Mouse (Mus musculus) neural tube, embryonic 10.5 days (tissue): Measurements from ENCODE around the gene Pla2g4e.
A peak's percentile ranks its signal among the peaks of the same experiment; 100 is the strongest.

Experiments
- DNase-seq: peaks from one replicate; pipeline ENCODE4 v3.0.0-alpha.2; 2017; ENCODE audit warnings: low spot score; ENCODE audit errors: extremely low spot score

Gene Pla2g4e

DNA sequence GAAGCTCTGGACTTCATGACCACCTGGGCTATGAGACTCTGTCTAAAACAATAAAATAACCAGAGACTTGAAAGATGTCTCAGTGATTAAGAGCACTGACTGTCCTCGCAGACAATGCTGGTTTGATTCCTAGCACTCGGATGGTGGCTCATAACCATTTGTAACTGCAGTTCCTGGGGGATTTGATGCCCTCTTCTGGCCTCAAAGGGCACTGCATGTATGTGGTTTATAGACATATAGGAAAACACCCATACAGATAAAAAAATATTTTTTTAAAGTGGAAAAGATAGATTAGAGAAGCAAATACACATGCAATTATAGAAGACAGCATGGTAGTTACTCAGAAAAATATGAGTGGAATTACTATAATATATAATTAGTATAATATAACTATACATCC, 87.5 kb downstream of the Pla2g4e start:
- no peak for DNase-seq

DNA sequence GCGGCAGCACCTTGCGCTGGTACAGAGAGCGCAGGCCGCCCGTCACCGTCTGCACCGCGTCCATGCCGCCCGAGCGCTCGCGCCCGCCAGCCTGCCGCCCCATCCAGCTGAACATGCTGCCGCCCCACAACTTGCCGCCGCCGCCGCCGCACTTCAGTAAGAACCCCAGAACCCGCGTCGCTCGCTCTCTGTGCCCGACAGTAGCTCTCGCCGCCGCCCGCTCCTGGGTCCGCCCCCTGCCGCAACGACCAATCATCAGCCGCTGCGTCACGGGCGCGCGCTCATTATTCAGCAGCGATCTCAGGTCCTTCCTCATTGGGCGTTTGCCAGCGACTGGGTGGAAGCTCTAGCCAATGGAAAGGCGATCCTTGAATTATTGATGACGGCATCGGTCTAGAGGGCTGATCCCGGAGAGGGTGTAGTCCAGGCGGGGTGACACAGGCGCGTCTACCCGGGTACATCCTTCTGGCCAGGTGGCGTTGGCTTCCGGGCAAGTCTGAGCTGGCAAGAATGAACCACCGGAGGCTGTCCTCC, 90.7 kb downstream of the Pla2g4e start, which contains the start of gene Ehd4:
TSS of gene Ehd4 (minus strand) at position 246 of the 534 bp plus-strand sequence.
- peak; percentile 95 for DNase-seq

DNA sequence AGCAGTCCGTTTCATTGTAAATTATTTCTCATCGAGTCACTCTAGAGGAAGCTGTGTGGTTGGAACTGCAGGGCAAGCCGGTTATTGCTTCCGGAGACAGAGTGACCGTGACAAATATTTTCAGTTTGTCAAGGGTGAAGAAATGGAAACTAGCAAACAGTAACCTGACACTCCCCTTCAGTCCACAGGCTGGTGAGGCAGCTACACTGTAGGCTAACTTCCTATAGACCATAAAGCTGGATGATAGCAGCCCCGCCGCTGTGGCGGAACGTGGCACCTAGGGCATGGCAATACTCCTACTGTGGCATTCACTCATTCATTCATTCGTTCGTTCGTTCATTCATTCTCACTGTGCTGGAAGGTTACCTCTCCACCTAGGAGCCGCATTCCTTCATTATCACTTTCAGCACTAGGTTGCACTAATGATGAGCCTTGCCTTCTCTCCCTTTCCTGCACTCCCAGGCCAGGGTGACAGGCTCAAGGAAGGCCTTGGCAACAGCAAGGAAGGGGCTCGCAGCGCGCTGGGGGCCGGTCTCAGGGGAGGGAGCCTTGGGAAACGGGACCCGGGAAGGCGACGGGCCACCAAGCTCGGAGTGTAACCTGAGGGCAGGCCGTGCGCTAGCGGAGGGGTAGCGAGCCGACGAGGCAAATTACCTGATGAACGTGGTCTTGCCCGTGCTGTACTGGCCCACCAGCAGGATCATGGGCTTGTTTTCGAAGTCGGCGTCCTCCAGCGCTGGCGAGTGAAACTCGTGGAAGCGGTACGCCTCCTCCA, 91.4 kb downstream of the Pla2g4e start:
- no peak for DNase-seq

- no peak for DNase-seq
Measured at GRCm38 (mm10) chr2:120150571-120150970, 94.6 kb downstream of the Pla2g4e start.

GRCm38 (mm10) chr2:120149634-120150033, 95.5 kb downstream of the Pla2g4e start:
- no peak for DNase-seq

- DNase-seq: no peak
Measured at GRCm38 (mm10) chr2:120147999-120148398, 97.1 kb downstream of the Pla2g4e start.

DNA sequence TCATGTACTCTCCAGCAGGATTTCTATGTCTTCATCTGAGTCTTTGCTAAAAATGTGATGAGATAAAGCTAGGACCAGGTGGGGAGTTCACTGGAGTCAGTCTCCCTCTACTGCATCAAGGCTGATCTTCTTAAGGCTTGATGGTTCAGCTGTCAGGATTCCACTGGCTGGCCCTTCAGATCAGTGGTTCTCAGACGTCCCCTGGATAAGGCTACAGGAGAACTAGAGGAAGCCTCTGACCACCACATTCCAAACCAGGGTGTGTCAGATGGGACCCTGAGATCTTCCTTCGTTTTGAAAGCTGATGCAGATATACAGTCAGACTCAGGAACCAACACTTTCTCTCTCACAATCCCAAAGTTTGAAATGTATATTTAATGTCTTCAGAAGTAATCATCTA, 97.8 kb downstream of the Pla2g4e start:
- DNase-seq: no peak

GRCm38 (mm10) chr2:120146543-120146942, 98.6 kb downstream of the Pla2g4e start:
- DNase-seq: no peak

- no peak for DNase-seq
Measured at GRCm38 (mm10) chr2:120144390-120144789, 100.7 kb downstream of the Pla2g4e start.

- no peak for DNase-seq
Measured at GRCm38 (mm10) chr2:120142336-120142735, 102.8 kb downstream of the Pla2g4e start.

DNA sequence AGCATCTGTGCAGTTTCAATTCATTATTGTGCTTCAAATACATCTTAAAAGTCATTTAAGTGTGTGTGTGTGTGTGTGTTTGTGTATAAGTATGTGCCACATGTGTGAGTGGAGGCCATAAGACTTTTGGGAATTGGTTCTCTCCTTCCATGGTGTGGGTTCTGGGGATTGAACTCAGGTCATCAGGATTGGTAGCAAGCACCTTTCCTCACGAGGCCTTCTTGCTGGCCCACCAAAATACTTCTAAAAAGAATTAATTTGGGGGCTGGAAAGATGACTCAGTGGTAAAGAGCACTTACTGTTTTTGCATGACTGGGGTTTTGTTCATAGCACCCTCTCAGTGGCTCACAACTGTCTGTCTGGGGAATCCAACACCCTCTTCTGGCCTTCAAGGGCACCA, 103.5 kb downstream of the Pla2g4e start:
- no peak for DNase-seq

DNA sequence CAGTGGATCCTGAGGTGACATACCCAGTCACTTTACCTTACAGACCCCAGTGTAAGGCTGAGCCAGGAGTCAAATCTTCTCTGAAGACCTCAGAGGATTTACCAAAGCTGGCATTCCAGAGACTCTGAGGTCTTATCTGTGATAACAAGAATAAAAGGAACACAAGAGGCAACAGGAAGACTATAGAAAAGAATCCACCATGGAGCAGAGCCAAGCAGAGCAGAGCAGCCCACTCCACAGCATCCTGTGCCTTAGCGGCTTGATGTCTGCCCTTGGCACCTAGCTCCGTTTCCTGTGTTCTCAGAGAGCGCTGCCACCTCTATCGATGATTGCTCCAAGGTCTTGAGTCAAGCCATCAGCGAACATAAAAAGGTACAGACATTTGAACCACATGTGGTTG, 104.8 kb downstream of the Pla2g4e start:
- no peak for DNase-seq

- DNase-seq: no peak
Measured at GRCm38 (mm10) chr2:120139091-120139490, 106.0 kb downstream of the Pla2g4e start.

DNA sequence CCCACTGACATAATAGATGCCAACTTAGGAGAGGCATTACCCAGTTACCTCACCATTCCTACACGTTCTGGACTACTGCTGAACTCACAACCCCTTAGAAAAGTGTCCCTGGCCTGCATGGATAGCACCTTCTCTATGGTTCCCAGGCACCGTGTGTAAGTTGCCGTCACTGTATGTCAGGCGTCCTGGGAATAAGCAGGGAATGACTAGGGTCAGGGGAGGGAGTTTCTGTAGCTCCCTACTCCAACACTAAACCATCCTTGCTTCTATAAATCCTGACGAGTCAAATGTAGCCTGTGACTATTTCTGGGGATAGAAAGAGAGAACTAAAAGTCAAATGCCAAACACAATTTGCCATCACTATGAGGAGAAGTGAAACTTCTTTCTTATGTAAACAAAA, 107.9 kb downstream of the Pla2g4e start:
- no peak for DNase-seq

DNA sequence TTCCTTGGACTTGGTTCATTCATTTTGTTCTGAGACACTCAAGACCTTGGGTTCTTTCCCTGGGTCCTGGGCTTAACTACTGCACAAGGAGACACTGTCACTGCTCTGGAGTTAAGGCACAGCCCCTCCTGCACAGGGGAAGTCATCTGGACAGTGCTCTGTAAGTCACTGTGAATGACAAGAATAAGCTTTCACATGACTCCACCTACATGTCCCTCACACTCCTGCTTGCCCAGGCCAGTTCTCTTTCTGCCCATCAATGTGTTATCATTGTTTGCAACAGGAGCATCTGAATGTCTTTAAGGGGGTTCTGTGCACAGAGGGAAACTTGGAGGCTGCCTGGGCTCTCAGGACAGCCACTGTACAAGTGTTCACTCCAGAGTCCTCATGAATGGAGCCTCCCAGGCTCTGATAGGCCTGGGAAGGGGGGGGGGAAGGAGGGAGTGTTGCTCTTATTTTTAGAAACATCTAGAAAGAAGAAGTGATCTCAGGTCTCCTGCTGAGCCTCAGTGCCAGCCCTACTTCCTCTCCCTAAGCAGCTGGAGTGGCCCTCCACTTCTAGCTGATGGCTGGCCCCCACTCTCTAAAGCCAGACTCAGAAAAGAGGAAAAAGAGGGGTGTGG, 110.6 kb downstream of the Pla2g4e start:
- DNase-seq: no peak

DNA sequence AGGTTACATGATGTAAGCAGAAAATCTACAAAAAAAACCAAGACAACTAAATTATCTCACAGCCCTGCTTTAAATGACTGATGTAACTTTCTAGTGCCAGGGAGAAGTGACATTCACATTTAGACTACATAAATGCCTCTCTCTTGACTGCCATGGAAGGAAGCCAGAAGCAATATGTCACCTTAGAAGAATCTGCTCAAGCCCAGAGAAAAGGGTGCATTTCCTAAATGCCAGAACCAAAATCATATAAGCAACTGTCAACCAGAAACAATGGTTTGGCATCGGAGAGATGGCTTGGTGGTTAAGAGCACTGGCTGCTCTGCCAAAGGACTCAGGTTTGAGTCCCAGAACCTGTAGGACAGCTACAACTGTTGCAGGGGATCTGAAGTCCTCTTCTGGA, 113.3 kb downstream of the Pla2g4e start:
- no peak for DNase-seq

DNA sequence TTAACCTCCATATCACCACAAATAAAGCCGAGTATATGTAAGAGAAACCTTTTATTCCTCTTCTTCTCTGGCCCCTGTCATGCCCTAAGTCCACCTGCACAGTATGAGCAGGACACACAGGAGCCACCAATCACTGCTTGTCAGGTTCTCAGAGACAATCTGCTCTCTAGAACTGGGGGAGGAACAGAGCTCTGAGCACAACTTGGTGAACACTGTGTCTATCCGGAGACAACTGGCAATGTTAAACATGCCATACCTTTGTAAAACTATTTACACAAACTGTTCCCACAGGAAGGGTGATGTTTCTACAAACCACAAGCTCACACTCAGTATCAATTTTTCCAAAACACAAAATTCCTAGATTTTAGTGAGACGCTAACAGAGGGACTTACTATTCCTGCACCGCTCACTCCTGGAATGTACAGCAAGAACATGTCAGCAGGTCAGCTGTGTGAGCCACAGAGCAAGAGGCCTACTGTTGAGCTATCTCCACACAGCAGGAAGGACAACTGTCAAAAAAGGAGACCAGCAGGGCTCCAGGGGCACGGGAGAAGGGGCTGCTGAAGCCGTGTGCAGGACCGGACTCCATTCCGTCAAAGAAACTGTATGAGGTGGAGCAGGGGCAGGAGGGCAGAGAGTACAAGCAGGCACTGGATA, 115.8 kb downstream of the Pla2g4e start:
- no peak for DNase-seq

DNA sequence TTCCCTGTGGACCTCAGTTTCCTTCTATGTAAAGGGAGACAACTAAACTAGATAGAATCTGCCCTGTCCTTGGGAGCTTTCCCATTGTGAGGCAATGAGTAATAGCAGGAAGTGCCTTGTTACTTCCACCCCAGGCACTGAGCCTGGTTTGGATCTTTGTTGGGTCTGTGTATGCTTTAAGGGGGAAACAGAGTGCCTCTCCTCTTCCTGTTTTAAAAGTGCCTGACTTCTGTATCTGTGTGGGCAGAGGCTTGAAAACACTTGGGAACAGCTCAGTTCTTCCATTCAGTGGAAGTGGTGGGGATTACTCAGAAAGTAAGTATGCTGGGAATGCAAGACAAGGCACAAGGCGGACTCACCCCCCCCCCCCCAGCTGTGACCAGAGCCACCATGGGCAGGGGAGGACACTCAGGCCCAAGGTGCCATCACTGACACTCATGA, 116.5 kb downstream of the Pla2g4e start:
- DNase-seq: no peak

DNA sequence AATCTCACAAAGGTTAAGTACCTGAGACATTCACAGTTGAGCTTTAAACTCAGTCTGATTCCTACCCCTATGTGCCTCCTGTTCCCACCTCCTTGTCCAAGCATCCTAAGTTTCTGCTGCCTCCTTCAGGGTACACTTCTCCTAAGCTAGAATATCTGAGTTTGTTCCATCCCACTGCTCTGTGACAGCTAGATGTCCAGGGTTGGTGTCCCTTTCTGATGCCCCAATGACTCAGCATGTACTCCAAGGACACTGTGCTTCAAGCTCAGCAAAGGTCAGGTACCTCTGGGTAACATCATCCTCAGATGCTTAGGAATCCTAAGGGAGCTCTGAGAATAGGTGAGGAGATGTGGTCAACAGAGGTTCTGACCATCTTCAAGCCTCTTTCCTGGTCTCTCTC, 117.1 kb downstream of the Pla2g4e start:
- DNase-seq: no peak

DNA sequence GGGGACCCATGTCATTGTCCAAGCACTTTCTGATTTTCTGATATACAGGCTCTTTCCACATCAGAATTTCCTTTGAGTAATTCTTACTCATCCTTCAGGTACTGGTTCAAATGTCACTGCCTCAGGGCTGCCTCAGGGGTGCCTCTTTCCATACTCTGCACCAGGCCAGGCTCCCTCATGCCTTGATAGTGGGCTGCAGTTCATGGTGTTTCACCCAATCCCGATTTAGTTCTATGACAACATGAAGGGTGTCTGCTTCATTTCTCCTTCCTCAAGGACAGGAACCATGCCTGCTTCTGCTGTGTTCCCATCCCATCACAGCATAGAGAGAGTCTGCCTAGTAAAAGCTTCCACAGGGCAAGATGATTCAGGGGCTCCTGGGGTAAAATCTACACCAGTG, 118.2 kb downstream of the Pla2g4e start:
- no peak for DNase-seq

- DNase-seq: no peak
Measured at GRCm38 (mm10) chr2:120126408-120126807, 118.7 kb downstream of the Pla2g4e start.

DNA sequence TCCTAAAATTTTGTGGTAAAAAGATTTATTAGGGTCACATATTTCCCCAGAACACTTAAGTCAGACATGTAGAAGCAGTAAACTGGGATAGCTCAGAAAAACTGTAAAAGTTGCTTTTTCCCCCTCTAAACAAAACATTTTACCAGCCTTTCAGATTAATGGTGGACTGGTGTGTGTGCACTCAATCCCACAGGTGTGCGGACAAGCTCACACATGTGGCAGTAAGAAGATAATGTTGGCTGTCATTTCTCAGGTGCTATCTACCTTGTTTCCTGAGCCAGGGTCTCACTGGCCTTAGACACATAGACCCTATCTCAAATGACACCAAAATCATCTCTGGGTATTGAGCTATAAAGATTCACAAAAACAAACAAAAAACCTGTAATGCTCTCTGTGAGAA, 119.7 kb downstream of the Pla2g4e start:
- DNase-seq: no peak
